Mouse (Mus musculus) adrenal gland, adult (tissue): ENCODE results near the gene Atp5f1.
A peak's percentile ranks its signal among the peaks of the same experiment; 100 is the strongest.

Source experiments
- DNase-seq, 2 experiments: peaks; one replicate each; pipeline ENCODE4 v3.0.0; 2022 to 2023; ENCODE audit warnings: low spot score in 1 of 2; ENCODE audit not compliant: inconsistent age in 2 of 2

The Atp5f1 gene

DNA sequence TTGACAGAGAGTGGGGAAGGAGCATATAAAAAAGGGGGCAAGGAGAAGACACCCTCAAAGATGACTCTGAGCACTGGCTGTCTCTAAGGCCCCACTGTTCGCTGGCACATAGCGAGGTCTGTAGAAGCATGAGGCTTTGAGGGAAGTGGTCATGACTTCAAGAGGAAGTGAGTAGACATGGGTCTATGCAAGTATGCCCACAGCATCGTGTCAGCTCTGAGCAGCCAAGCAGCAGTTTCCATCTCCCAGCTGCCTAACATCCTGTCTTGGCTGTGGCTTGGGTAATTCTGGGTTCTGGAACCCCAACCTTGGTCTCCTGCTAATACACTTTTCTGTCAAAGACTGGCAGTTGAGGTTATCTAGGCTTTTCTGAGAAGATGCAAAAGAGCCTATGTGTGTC is 59.2 kb downstream of the Atp5f1 start:
- DNase-seq, result peak in 1 of 2 experiments; percentile 31

DNA sequence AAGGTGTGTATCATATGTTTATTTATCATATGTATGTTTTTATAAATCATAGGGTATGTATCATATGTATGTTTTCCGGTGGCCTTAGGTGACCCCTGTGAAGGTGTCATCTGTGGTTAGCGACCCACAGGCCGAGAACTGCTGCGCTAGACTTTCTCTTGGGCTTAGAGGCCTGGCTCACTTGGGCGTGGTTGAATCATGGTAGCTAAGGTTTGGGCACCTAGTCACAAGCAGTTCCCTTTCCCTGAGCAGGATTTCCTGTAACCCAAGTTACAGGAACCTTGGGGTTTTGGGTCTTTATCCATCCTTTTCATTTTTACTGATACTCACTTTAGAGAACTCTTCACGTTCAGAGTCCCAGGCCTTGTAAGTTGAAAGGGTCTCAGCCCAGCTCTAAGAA is 59.6 kb downstream of the Atp5f1 start:
- no peak for DNase-seq

DNA sequence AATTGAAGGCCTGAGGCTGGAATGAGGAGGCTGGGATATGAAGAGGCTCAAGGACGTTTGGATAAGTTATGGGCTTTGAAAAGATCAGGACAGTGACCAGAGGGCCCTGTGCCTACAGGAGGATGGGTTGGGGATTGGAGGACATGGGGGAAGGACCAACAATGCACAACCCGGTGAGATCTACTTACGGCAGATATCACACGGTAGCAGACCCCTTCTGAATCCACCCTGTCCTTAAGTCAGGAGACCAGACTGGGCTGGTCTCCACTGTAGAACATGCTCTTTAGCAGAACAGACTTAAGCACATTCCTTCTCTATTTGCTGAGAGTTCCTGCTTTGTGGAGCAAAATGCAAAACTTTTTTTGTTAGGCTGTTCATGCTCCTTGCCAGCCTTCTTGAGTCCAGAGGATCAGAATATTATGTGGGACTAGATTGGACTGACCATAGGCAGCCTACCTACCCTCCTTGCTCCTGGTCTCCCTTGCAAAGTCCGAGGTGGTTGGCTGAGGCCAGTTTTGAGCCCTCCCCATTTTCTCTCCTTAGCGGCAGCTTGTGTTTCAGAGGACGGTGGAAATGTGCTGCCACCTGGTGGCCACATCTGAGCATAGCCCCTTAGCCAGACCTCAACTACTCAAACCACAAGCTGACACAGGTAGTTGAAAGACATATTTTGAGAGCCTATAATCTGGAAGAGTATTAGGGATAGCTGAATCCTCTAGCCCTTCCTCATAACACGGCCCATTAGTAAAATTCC is 60.3 kb downstream of the Atp5f1 start:
- DNase-seq, result peak; percentile 86 to 95

DNA sequence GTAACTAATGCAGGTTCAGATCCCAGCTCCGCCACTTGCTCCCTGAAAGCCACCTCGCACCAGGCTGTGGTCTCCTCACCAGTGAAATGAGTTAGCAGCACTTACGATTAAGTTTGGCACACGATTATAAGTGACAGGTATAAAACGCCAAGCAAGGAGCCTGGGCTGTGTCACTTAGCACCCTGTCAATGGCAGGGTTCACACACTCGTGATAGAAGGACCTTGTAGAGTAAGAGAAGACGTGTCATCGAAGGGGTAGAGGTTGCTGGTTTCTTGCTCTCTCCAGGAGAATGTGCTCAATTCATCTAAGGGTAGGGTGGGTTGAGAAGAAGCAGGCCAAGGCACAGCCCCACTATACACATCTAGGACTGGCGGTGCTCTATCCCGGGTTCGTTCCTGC is 61.0 kb downstream of the Atp5f1 start:
- DNase-seq, result peak; percentile 16 to 45

DNA sequence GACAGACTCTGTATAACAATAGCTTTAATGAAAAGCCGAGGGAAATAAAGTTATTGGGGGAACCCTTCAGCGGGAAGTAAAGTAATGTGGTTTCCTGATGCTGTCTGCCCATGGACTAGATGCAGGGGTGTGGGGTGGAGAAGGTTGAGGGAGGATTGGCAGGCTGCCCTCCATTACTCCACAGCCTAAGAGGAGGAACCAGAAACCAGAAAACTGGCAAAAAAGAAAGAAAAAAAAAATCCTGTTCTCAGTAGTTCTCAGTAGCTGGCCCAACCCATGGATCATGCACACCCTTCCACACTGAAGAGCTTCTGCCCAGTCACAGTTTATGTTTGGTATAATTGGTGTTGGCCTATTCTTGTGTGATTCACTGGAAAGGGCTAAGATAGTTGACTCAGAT is 61.6 kb downstream of the Atp5f1 start:
- peak; percentile 39 to 72 for DNase-seq

DNA sequence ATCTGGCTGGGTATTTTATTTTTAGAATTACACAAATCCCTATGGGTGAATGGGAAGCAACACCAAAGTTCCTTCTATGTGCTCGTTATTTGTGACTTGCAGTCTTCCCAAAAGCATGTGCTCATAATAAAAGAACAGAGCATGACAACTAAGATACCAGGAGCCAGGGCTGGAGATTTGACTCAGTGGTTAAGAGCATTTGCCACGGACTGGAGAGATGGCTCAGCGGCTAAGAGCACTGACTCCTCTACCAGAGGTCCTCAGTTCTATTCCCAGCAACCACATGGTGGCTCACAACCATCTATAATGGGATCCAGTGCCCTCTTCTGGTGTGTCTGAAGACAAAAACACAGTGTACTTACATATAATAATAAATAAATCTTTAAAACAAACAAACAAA is 63.1 kb downstream of the Atp5f1 start:
- no peak for DNase-seq

DNA sequence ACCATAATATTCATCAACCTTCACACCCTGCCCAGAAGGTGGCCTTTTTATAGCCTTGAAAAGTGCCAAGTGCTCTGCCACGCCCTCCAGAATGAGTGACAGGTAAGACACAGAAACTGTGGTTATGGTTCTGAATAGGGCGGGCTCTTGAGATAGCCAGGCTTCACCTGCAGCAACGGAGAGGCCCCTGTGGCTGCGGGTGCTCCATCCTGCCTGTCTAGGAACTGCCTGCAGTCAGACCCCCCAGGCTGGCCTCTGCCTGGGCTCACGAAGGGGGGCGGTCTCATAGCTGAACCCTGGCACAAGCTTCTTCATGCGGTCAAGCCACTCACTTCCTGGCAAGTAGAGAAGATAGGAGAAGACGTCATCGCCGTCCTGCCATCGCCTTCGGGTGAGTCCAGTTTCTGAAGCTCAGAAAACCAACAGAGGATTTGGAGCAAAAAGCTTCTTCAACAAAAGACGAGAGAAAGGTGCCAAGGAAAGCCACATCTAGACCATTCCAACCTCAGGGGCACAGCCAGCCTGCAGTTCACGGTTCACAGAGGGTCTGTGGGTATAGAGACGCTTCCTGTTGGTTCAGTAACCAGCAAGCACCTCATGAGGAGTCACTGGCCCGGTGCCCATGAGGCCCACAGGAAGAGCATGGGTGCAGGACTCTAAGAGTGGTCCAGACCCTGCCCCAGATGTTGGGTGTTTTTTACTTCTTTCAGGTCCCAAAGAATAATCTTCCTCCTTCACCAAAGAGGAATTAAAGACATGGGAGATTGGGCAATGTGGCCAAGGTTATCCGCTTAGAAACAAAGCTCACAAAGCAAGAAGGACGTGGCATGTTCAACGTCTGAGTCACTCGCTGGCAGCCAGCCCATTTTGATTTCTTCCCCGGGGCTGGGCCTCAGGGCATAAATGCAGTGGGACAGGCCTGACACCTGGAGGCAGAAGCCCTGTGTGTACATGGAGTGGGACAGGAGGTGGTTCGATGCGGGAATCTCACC is 65.0 kb downstream of the Atp5f1 start:
- DNase-seq, result peak; percentile 98 to 100

DNA sequence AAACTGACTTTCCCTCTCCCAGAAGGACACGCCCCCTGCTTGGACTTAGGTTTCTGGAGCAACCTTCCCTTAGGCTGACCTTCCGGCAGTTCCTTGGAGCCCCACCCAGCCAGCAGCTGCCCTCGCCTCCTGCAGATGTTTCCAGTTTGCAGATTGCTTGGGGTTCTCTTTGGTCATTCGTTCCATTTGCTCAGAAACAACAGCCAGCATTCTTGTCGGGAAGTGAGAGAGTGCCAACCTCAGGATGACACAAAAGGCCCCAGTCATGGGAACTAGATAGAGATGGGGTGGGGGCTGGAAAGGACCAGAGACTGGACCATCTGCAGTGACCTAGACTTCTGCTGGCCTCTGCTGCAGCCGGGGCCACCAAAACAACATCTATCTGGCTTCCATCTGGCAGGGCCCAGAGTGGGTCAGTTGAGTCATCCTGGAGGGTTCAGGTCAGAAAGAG is 65.9 kb downstream of the Atp5f1 start:
- peak; percentile 66 to 87 for DNase-seq
